Mouse (Mus musculus): Measurements from ENCODE around the gene Cpne4. TPM values are rescaled to one million over a fixed set of nuclear protein-coding genes. Genes with fewer than 3 reads are reported as not detected.
A peak's percentile ranks its signal among the peaks of the same experiment; 100 is the strongest.

Cpne4 gene
- total RNA-seq (2021), result 10 to 100 TPM; 72.3 to 73.6 TPM
- long read RNA-seq, experiment 1, transcript Cpne4-201 (16 exons, 3,959 nt), result major isoform, 11 of 28 reads
- long read RNA-seq, experiment 1, partial matches to known transcripts, result 9 of 28 reads
- long read RNA-seq, experiment 1, other reads (novel, unspliced or antisense), result 8 of 28 reads
- long read RNA-seq, experiment 2, transcript Cpne4-201 (16 exons, 3,959 nt), result major isoform, 8 of 17 reads
- long read RNA-seq, experiment 2, partial matches to known transcripts, result 5 of 17 reads
- long read RNA-seq, experiment 2, other reads (novel, unspliced or antisense), result 4 of 17 reads

DNA sequence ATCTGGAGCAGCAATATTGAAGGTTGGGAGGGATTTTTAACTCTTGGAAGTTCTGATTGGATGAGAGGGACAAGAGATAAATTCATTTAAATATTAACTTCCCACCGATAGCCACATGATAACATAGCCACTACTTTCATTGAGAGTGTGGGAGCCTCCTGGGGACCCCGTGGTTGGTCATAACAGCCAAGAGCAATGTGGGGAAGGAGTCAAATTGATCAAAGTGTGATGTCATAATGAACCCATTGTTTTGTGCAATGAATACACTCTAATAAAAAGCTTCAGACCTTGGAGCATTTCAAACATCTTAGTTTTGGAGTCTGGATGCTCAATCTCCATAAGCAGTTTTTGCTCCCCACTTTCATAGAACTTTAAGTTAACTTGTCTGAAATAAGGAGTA is at the start of gene Cpne4:
Gene Cpne4, plus strand, starts transcription at position 301 of the 400 bp plus-strand sequence.
- DNase-seq (ENCODE audit: extremely low spot score in 1 of 2, low spot score in 2 of 2), result no peak
- Histone ChIP-seq H3K4me3 (no peak within 1 kb of the TSS), H3K27ac (no peak within 1 kb of the TSS)
- intact Hi-C loops (cut with DNase I), result no loop called here
- TF ChIP-seq CTCF (IDR thresholded peaks at IDR 0.05), result no peak

DNA sequence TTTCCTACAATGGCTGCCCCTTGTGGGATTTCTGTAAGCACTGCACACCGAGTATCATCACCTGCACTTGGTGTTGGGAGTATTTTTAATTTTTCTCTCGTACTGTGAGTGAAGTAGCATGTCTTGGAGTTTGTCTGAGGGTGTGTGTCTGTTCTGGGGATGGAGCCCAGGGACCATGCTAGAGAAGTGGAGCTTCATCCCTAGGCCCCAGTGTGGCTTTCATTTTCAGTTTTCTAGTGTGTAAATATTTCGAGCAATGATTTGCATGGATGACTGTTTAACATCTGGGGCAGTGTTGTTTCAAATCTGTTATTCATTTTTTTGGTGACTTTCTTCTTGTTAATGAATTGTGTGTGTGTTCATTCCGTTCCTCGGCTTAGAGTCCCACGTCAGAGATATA is 31.9 kb upstream of the Cpne4 start:
- TF ChIP-seq CTCF (IDR thresholded peaks at IDR 0.05), result no peak
- intact Hi-C loops (cut with DNase I), result no loop called here
- Histone ChIP-seq H3K27ac (no peak overlapping the region), H3K4me3 (no peak overlapping the region)
- no peak for DNase-seq (ENCODE audit: extremely low spot score in 1 of 2, low spot score in 2 of 2)

DNA sequence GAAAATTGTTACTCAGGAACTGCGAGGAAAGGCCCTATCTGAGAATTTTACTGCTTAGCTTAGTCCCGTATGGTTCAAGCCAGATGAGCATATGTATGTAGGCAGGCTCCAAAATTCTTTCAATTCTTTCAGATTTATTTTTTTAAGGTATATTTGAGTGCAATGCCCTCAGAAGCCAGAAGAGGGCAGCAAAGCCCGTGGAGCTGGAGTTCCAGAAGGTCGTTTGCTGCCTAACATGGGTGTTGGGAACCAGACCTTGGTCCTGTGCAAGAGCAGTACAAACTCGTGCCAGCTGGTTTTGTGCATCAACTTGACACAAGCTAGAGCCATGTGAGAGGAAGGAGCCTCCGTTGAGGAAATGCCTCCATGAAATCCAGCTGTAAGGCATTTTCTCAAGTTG is 11.6 kb upstream of the Cpne4 start:
- peak; percentile 52 for TF ChIP-seq CTCF (IDR thresholded peaks at IDR 0.05)
- Histone ChIP-seq H3K27ac (no peak overlapping the region), H3K4me3 (no peak overlapping the region)
- DNase-seq (ENCODE audit: extremely low spot score in 1 of 2, low spot score in 2 of 2), result no peak
- intact Hi-C loops (cut with DNase I), result no loop called here

DNA sequence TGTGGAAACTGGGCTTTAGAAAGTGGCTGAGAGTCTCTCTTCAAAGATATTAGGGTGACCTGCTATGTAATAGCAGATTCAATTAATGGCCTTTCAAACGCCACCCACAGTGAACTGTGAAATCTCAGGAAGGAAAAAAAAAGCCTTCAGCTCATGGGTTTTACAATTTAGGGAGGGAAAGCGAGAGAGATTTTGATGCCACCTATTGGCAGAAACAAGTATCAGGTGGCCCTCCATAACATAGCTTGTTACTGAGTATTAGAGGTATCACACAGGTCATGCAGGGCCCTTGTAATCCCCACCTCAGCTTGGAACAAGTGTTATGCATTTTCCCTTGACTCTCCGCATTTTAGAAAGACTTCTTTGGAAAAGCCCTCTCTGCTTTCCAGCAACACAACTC is 18.7 kb downstream of the Cpne4 start:
- peak; percentile 57 for TF ChIP-seq CTCF (IDR thresholded peaks at IDR 0.05)
- no peak for DNase-seq (ENCODE audit: extremely low spot score in 1 of 2, low spot score in 2 of 2)
- intact Hi-C loops (cut with DNase I), result loop anchor here (1.0 to 5.0 kb wide), 3 partner anchors 109 to 811 kb away; no protein-coding TSS in a partner anchor
- Histone ChIP-seq H3K4me3 (no peak overlapping the region), H3K27ac (no peak overlapping the region)

DNA sequence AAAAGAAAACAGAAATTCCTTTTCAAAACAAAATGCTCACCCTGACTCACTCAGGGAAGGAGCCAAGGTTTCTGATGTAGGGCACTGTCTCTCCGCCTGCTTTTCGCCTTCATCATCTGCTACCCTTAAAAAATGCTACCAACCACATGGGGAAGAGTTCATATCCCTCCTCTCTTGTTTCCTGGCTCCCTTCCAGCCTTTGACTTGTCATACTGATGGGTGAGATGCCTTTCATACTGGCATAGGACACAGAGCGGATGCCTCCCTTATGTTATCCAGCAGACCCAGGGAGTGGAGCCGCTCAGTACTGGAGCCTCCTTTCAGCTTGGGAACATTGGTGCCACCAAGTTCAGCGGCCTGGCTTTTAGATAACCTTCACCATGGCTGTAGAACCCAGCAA is 19.4 kb downstream of the Cpne4 start:
- no peak overlapping the region for H3K4me3 ChIP-seq
- H3K27ac ChIP-seq, result no peak overlapping the region
- no peak for DNase-seq (ENCODE audit: extremely low spot score in 1 of 2, low spot score in 2 of 2)
- intact Hi-C loops (cut with DNase I), result loop anchor here (1.0 to 5.0 kb wide), 3 partner anchors 110 to 811 kb away; no protein-coding TSS in a partner anchor
- TF ChIP-seq CTCF (IDR thresholded peaks at IDR 0.05), result no peak

DNA sequence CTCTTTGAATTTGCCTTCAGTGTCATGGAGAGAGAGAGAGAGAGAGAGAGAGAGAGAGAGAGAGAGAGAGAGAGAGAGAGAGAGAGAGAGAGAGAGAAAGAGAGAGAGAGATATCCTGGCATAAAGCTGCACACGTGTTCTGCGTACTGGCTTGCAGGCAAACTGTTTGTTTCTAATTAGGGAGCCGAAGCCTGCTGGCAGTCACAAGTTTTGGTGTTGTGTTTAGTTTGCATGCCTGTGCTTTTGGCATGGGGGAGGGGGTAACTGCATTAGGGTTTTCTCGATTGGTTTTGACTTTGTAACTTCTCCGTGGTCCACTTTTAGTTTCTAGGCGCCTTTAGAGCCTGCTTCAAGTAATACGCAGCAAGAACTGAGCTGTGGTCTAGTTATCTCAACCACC is 20.0 kb downstream of the Cpne4 start:
- no peak for TF ChIP-seq CTCF (IDR thresholded peaks at IDR 0.05)
- intact Hi-C loops (cut with DNase I), result loop anchor here (2.0 to 5.0 kb wide), 2 partner anchors 110 to 810 kb away; no protein-coding TSS in a partner anchor
- no peak for DNase-seq (ENCODE audit: extremely low spot score in 1 of 2, low spot score in 2 of 2)
- Histone ChIP-seq H3K4me3 (no peak overlapping the region), H3K27ac (no peak overlapping the region)

DNA sequence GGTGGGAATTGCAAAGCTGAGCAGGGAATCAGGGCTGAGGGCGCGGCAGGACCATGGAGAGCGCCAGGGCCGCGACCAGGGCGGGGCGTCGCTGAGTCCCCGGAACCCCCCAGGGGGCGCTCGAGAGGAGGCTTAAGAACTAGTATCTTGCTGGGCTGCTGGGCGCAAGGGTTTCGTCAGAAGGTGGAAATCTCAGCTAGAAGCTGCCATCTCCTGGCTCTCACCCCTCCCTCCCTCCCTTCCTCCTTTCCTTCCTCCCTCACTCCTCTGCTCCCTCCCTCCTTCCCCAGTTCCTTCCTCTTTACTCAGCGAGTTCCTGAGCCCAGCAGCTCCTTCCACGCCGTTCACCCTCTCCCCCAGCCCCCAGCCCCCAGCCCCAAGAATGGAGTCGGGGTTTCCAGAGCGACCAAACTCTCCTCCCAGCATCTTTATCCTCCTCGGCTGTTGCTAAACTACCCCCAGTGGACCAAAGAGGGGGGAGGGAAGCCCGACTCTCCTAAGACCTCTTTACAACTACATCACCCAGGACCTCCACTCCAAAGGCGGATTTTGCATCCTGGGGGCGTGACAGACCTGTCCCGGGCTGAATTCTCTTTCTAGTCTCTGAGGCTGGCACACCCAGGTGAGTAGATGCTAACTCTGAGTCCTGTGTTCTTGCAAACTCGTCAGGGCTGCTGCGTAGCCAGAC is 22.5 kb downstream of the Cpne4 start:
- Histone ChIP-seq H3K4me3 (peak overlapping the region; percentile 56), H3K27ac (no peak overlapping the region; the same call in none of the 2 replicates)
- peak; percentile 83 to 89 for DNase-seq (ENCODE audit: extremely low spot score in 1 of 2, low spot score in 2 of 2)
- intact Hi-C loops (cut with DNase I), result loop anchor here (2.0 to 5.0 kb wide), 6 partner anchors 108 to 819 kb away; partner anchors contain the start of gene Mrpl3
- TF ChIP-seq CTCF (IDR thresholded peaks at IDR 0.05), result peak; percentile 85

DNA sequence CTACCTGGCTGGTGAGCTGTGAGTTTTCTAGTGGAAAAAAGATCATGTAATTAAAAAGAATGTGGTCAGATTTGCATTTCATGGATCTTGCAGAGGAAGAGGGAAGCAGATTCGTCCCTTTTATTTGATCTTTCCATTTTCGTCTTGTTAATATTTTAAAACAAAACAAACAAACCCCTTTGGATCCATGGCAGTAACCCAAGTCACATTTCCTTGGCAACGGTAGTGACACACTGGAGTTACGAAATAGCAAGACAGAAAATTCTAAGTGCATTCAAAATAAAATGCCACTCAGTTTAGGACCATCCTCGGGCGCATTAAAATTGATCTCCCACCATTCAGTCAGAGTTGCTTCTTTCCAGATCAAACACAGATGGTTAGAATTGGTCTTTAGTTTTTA is 25.8 kb downstream of the Cpne4 start:
- DNase-seq (ENCODE audit: extremely low spot score in 1 of 2, low spot score in 2 of 2), result no peak
- Histone ChIP-seq H3K27ac (no peak overlapping the region), H3K4me3 (no peak overlapping the region)
- intact Hi-C loops (cut with DNase I), result loop anchor here (5.0 kb wide), 4 partner anchors 104 to 479 kb away; partner anchors contain the start of gene Mrpl3
- TF ChIP-seq CTCF (IDR thresholded peaks at IDR 0.05), result no peak

DNA sequence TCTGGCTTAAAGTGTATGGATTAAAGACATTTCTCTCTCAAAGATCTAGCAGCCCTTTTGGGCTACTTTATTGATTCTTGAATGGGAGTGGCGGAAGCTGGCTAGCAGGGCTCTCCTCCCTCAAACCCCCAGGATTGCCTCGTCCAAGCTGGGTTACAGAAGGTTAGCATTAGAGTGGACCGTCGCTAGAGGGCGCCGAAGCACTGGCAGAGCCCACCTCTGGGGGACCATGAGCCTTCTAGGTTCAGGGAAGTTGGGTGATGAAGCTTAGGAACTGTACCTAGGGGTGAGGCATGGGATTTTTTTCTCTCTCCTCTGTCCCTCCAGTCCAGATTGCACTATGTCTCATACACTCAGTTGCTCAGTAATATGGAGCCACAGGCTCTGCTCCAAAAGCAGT is 27.4 kb downstream of the Cpne4 start:
- no peak overlapping the region for H3K4me3 ChIP-seq

DNA sequence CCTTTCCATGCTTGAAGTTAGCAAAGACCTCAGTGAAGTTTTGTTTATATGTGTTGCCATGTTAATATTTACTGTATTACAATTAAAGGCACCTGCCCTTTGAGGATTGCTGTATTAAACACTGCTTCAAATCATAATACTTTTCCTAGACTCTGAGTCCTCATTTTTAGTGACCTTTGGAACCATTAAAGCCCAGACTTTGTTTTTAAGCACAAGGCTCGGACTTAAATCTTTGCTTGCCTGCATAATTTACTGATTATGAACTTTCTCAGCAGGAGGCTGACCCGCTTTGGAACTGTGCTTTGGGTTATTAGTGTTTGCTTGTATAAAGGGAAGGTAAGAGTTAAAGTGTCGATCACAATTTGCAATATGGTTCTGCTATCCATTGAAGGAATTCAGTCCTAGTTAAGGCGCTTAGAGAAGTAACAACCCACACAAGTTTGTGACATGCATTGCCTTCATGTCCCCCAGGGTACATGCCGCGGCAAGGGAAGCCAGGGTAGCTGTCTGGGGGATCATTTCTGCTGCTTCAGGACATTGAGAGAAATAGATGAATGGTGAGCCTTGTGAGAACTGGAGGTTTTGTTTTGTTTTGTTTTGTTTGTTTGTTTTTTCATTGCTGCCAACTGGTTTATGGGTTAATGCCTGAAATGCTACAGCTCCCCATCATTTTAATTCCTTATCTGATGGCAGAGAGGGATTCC is 35.0 kb downstream of the Cpne4 start:
- Histone ChIP-seq H3K27ac (no peak overlapping the region), H3K4me3 (no peak overlapping the region)
- no peak for TF ChIP-seq CTCF (IDR thresholded peaks at IDR 0.05)
- intact Hi-C loops (cut with DNase I), result no loop called here
- no peak for DNase-seq (ENCODE audit: extremely low spot score in 1 of 2, low spot score in 2 of 2)

More for the DNA sequence above, 27.4 kb downstream of the Cpne4 start:
- intact Hi-C loops (cut with DNase I), result loop anchor here (5.0 kb wide), 4 partner anchors 103 to 478 kb away; partner anchors contain the start of gene Mrpl3
- TF ChIP-seq CTCF (IDR thresholded peaks at IDR 0.05), result peak; percentile 89
- no peak overlapping the region for H3K27ac ChIP-seq
- DNase-seq (ENCODE audit: extremely low spot score in 1 of 2, low spot score in 2 of 2), result peak; percentile 68 to 75

DNA sequence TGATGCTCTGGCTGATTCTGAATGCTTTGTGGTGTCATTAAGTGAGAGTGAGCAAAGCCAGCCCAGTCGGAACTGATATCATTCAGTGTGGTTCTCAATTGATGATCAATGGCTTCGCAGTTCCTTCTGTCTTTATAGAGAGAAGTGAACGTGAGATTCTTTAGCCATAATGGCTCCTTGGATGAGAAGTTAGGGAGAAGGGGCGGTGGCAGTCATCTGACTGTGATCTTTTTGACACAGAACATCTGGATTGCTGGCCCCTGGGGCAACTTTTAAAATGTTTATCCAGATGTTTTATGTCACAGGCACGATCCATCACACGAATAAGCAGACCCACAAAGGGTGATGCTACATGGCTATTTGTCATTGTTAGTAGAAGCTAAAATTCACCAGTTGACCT is 35.6 kb downstream of the Cpne4 start:
- intact Hi-C loops (cut with DNase I), result no loop called here
- H3K27ac ChIP-seq, result no peak overlapping the region
- no peak overlapping the region for H3K4me3 ChIP-seq
- no peak for DNase-seq (ENCODE audit: extremely low spot score in 1 of 2, low spot score in 2 of 2)
- no peak for TF ChIP-seq CTCF (IDR thresholded peaks at IDR 0.05)

DNA sequence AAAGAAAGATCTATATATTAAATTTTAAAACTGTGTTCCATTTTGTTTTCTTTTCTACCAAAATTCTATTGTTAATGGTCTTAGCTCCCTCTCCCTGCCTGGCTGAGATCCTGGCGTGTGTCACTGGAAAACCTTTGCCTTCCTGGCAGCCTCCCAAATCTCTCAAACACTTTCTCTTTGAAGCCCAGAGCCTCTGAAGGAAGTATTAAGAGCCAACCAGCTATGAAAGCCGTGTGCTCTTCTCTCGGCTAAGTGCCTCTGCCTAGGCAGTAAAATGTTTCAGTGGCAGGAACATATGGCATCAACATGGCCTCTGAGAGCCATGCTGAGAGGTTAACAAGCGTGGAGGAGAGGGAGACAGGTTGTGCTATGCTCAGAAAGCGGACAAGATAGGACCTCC is 47.5 kb downstream of the Cpne4 start:
- TF ChIP-seq CTCF (IDR thresholded peaks at IDR 0.05), result no peak
- no peak overlapping the region for H3K4me3 ChIP-seq
- intact Hi-C loops (cut with DNase I), result no loop called here
- DNase-seq (ENCODE audit: extremely low spot score in 1 of 2, low spot score in 2 of 2), result no peak
- no peak overlapping the region for H3K27ac ChIP-seq
